Mouse (Mus musculus): ENCODE measurements around the gene Psen2.

Psen2 gene

DNA sequence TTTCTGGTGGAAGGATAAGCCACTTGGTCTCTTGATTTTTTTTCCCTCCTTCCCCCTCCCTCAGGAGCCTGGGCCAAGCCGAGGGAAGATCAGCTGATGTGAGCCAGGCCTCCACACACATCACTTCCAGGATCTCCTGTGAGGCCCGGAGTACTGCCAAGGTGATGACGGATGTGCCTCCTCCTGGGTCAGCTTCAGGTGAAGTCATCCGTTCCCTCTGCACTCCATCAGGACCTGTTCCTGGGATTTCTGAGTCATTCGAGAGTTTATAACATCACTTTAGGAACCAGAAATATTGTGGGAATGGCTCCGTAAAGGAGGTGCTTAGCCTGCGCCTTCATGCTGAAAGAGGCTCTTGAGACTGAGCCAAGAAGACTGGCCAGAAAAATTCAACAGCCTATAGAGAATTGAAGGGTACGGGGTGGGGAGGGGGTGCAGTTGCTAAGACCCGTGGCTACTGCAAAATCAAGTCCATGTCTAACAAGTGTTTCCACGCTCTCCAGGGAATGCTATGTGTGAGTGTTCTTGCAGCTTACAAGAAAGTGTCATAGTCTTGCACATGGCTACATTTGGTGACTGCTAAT lies 11.6 kb upstream of the Psen2 start:
- DNase-seq (ENCODE audit: low read depth, low spot score) = no peak

DNA sequence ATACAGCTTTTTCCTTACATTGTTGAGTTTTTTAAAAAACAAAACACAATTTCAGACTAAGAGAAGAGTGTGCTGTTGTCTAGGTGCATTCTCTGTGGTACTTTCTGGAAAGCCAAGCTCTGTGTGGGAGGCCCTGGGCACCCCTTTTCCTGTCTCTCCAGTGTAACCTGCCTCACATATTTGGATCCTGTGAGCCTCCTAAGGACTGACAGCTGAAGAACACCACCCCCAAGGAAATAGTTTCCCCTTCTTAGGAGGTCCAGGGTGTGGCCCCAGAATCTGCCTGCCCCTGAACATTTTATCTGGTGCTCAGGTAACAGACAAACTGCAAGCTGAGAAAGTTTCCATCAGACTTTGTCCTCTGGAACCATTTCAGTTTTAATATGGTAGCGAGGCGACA lies 5.8 kb upstream of the Psen2 start:
- no peak for DNase-seq (ENCODE audit: low read depth, low spot score)

DNA sequence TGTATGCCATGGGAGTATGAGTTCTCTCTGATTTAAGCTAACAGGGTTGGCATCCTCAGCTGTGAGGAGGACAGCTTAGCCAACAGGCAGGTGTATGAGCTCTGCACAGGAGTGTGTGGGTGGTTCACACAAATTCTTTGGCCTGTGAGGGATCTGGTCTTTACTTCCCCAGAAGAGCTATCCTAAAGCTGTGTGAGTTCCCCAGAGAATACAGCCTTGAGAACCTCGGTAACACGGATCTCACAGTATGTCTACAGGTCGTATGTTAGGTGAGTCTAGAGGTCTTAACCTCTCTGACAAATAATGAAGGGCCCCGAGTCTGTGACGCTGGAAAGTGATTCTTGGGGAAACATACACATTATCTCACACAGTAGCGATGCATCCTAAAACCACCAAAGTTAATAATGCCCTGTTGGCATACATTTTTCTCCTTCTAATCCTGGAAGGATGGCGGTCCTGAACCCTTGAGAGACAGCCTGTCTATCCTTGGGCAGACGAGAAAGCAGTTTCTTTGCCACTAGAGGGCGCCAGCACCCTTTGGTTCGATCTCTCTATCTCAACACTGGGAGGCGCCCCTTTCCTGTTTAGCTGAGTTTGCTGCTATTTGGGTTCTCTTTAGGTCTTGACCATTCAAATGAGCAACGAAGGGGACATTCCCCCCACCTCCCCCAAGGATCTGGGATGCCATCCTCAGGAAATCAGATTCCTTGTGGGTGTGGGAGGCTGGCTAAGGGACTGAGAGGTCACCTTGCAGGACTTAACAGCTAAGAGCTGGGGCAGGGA lies 5.2 kb upstream of the Psen2 start:
- peak; percentile 90 for DNase-seq (ENCODE audit: low read depth, low spot score)

DNA sequence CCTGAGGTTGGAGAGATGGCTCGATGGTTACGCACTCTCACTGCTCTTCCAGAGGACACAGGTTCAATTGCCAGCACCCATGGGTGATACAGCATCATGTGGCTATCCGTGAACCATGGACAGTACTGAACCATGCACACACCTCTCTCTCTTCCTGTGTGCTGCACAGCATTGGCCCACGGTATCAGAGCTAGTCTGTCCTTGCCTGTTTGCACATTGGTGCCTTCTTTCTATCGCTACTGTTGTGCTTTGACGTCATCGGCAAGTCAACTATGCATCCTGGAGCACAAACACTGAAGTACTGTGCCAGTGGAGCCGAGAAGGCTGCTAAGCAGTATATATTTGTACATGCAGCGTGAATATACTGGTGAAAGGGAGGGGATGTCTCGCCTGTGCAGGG lies 3.9 kb upstream of the Psen2 start:
- DNase-seq (ENCODE audit: low read depth, low spot score) = no peak

DNA sequence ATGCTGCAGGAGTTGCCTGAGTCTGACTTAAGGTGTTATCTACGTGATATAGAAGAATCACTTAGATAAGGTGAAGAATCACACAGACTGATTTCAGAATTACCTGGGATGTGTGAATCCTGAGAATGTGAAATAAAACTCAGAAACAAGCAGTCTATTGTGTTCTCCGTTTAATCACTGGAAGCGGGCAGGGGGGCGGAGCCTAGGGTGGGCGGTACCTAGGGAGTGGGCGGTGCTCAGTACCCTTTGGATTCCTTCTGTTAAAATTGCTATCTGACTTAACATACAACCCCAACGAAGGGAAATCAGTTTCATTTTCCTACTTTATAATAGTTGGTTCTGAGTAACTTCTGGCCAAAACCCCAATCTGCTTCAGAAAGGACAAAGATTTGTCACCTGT lies 2.2 kb upstream of the Psen2 start:
- no peak for DNase-seq (ENCODE audit: low read depth, low spot score)

DNA sequence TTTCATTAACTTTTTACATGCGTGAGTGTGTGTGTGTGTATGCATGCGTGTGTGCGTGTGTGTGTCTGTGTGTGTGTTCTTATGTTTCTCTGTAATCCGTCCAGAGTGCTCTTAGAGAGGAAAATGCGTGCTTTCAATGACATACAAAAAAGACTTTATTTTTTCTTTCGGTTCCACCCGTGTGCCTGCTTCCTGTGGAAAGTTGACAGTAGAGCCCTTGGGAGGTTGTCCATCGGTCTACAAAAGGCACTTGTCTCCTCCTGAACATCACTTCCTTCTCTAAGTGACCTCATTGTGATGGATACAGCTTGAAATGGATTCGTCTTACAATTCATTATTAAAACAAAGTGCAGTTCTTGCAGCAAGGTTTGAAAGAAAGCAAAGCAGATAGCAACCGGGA lies 1.6 kb upstream of the Psen2 start:
- DNase-seq (ENCODE audit: low read depth, low spot score) = no peak

DNA sequence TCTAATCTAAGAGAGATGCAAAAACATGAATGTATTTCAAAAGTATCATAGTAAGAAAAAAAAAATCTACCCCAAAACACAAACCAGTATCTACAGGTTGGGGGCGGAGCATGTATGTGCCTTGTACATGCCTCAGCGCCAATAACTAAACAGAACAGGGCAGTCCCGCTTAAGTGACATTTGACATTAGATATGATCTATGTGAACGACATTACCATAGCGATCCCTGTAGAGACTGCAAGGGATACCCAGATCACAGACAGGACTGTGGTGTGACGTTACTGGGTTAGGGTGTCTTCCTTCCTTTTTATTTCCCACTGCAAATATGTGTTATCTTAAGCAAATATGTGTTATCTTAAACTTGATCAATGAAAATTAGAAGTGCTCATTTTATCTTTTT lies 1.2 kb upstream of the Psen2 start:
- no peak for DNase-seq (ENCODE audit: low read depth, low spot score)

DNA sequence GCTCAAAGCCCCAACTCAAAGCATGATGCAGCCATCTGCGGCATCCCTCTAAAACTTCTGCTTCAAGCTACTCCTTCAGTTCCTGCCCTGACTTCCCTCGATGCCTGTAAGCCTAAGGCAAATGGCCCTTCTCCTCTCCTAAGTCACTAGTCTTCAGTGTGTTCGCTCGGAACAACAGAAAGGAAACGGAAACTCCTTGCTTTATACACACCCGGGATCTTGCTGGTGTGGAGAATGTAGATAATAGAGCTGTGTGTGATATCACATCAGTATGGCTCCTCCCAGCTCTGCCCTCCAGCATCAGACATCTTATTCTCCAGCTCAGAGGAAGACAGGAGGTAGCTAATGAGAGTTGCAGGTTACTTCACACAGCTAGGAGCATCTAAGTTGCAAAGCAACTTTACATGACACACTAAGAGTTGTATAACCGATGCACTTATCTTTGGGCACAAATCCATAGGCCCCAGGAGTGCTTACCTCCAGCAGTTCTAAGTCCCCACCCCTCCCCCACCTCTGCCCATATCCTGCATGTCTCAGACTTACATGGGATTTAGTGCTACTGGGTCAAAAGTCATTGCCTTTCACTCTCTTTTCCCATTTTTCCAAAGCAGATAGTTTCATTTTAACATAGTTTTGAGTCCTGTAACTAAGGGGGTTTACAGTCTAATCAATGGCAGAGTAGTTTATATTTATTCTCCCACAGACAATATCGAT lies 1.2 kb downstream of the Psen2 start:
- no peak for DNase-seq (ENCODE audit: low read depth, low spot score)

DNA sequence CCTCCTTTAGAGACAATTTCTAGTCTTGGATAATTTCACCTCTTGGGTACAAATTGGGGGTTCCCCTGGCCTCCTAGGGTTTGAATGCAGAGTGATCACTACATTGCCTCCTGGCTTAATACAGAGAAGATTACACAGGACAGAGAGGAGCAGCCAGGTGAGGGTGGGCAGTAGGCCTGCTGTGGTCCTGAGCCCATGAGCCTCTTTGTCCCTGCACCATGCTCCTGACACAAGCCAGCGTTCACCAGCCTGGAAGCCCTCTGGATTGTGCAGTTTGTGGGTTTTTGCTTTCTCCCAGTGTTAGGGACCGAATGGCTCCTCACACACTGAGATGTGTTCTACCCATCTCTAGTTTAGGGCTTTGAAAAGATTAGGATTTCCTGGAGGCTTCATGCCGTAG lies 1.8 kb downstream of the Psen2 start:
- no peak for DNase-seq (ENCODE audit: low read depth, low spot score)

DNA sequence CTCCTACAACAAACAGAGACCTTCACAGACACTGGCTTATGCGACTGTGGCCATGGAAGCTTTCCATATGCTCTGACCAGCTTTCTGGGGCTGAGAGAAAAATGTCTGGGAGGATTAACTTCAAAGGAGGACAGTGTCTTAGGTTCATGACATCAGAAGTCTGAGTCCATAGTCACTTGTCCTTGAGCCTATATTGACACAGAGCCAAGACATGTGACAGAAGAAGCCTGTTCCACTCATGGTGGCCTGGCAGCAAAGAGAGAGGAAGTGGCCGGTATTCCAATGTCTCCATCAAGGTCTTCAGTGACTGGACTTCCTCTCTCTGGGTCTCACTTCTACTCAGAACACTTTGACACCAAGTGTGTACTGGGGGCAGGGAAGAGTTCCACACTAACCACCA lies 2.4 kb downstream of the Psen2 start:
- no peak for DNase-seq (ENCODE audit: low read depth, low spot score)

DNA sequence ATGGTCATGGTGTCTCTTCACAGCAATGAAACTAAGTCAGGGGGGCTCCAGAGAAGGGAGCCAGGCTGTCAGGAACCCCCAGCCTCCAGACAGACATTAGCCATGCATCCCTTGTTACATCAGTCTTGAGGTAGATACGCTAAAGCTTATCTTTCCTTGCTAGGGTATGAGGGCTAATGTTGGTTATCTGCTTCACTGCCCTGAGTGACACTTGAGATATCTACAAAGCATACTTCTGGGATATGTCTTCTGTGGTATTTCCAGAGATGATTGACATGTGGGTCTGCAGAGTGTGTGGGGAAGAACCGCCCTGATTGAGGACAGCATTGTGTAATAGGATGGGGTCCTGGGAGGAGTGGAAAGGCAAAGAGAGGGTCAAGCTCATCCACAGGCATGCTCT lies 3.5 kb downstream of the Psen2 start:
- DNase-seq (ENCODE audit: low read depth, low spot score) = no peak

DNA sequence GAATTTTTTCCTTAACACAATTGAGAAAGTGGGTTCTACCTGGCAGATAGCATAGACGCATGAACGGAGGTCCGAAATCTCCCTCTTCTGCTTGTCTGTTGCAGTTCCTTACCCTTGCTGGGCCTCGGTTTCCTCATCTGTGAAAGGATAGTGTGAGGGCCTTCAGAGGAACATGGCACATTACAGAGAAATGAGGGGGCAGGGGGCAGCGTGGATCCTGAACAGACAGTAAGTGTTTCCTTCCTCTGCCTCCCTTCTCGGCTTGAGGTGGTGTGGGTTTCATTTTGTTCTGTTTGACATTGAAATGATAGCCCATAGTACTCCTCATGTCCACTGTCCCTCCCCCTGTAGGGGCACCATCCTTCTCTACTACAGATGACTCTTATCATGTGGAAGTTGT lies 5.8 kb downstream of the Psen2 start:
- no peak for DNase-seq (ENCODE audit: low read depth, low spot score)

DNA sequence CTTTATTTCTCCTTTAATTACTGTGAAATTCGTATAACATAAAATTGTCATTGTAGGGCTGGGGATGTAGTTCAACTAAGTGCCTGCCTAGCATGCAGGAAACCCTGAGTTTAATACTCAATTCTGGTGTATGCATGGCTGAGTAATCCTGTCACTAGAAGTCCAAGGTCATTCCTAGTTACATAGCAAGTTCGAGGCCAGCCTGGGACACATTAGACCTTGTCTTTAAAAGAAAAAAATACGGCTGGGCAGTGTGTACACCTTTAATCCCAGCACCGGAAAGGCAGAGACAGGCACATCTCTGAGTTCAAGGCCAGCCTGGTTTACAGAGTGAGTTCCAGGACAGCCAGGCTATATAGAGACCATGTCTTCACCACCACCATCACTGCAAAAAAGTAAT lies 6.4 kb downstream of the Psen2 start:
- no peak for DNase-seq (ENCODE audit: low read depth, low spot score)

DNA sequence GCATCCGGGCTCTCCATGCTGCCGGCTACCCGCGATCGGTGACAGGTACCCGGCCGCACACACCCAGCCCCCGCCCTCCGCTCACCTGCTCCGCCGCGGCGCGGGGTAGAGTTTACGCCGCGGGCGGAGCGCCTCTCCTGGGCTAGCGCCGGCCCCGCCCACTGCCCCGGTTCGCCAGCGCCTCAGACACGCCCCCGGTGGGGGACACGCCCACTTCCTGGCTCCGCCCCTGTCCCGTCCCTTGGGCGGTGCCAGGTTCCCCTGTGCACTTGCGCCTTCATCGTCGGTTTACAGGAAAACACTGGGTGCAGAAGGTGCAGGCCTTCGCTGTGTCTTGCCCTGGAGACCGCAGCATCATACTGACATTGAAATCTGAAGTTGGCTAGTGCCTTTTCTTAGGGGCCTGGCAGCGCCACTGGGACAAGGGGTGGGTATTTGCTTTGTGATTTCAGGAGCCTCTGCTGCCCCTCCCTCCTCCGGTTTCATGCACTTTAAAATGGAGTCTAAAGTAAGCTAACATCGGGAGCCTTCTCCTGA lies 7.0 kb downstream of the Psen2 start:
- DNase-seq (ENCODE audit: low read depth, low spot score) = peak; percentile 93

DNA sequence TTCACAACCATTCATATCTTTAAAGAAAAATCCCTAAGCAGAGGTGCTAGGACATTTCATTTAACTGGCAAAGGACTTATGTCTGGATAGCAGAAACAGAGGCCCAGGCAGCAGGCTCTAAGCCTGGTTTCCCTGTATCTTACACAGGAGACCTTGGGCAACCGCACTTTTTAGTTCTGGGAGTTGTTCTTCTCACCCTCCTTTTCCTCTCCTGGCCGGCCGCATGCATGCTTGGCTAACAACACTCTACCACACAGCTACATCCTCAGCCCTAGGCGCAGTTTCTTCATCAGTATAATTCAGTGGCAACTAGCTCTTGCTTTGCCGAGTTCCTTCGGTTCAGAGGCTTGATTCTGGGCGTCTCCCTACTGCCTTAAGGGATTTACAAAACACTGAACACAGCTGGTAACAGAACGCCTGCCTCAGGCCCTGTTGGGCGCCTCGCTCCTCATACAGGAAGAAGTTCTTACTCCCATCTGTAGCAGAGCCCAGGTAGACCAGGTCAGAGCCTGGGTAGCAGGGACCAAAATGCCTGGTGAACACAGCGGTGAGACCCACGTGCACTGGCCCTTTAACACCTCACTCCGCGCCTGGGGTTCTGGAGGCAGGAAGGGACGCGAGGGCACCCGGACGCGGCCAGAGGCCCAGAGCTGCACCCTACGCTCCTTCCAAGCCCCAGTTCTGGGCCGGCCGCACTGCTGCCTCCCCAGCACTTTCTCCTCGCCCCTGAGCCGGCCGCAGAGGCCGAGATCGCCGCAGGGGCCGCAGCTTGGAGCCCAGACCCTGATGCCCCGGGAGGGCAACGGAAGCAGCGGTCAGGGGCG lies 7.7 kb downstream of the Psen2 start:
- DNase-seq (ENCODE audit: low read depth, low spot score) = no peak

DNA sequence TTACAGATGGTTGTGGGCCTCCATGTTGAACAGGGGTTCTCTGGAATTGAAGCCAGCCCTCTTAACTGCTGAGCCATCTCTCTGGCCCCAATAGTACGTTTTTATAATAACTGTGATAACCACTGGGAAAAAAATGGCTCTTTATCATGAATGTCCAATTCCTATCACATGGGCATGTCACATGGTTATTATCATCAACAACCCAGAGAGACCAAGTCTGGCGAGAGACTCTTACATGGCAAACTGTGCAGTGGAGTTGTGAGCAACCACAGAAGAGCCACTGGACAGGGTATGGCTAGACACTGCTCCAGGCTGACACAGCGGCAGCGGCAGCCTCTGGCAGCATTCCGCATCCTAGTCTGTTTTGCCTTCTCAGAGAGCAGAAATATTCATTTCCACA lies 8.9 kb downstream of the Psen2 start:
- no peak for DNase-seq (ENCODE audit: low read depth, low spot score)

DNA sequence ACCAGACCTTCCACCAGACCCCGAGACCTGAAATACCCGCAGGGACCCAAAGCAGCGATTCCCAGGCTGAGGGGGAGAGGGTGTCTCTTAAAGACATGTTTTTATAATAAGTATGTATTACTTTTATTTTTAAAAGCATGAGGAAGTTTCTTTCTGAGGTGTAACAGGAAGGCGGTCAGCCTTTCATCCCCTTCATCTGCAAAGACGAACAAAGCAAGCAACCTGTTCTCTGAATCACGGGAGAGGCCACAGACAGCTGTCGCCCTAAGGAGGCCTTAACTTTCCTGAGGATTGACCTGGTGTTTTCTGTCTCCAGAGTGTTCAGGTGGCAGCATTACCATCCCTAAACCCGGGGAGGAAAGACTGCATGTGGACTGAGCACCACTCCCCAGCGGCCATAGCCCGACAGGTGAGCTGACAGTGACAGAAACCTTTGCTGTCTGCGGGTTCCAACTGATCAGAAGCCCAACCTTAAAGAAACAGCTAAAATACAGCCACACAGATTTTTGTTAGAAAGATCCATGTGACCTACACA lies 10.5 kb downstream of the Psen2 start:
- DNase-seq (ENCODE audit: low read depth, low spot score) = no peak

DNA sequence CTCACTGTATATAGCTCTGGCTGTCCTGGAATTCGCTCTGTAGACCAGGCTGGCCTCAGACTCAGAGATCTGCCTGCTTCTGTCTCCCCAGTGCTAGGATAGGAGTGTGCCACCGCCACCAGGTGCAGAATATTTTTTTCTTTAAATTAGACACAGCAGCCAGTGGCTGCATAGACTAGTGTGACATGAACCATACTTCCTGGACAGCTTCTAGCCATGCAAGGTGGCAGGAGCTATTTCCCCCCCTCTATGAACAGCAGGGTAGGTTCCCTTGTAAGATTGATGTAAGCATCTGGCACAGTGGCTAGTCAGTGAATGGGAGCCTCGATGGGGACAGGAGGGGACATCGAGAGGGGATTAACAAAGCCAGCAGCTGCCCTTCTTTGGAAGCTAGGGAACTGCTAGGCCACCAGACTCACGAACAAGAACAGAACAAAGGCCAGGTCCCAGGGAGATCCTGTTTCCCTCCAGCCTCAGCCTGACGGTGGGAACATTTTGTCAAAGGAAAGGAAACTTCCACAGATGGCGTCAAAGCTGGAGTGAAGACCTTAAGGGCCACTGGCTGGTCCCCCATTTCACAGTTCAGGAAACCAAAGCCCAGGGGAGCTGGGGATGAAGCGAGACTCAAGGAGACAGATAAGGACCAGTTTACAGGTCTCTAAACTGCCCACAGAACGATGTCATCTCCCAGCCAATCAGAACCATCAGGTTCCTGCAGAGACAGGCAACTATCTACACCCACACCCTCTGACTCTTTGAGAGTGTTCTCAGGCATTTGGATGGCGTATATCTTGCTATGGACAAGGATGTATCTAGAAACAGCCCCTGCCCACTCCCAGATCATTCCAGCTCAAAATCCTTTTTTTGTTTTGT lies 11.8 kb downstream of the Psen2 start:
- no peak for DNase-seq (ENCODE audit: low read depth, low spot score)

DNA sequence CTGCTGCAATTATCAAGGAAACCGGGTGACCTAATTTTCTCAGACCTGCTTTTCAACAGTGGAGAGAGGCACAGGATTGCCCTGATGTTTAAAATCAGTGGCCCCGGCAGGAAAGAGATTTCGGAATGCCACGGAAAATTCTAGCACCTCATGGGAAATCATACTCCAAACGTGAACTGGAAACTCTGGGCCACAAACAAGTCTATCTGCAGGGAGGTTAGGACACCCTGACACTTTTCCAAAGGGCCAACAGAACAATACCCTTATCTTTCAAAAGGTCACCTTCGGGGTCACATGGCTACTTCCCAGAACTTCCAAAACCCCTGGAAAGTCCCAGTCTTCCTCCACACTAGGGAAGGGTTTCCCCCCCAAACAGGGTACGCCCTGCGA lies 12.8 kb downstream of the Psen2 start:
- DNase-seq (ENCODE audit: low read depth, low spot score) = no peak

DNA sequence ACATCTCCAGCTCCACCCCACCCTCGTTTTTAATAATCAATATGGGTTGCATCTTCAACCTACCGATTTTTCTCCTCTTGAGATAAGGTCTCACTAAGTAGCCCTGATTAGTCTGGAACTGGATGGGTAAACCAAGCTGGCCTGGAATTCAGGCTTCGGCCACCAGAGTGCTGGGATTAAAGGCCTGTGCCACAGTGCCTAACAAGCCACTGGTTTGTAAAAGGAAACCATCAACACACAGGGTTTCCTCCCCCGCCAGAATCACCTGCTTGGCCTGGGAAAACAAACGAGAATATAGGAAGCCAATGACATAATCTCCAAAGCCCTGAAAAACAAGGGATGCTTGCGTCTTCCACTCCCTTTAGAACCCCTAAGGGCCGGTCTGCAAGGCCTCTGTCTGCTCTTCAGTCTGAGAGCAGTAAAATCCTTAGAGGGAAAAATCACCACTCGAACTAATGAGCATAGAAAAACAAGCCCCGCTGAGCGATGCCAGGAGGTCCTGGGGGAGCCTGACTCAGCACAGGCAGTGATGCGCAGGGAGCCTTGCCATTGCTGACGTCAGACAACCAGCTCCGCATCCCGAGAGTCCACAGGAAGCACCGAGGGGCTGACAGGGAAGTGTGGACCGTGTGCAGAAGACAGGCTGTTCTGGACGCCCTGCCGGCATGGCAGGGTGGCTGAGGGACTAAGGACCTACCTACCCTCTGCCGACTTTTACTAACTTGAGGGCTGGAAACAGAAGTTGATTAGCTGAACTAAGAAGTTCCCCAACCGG lies 13.4 kb downstream of the Psen2 start:
- no peak for DNase-seq (ENCODE audit: low read depth, low spot score)
